Mouse (Mus musculus) right cerebral cortex, postnatal 36 days (tissue): ENCODE data around the gene Fndc3b.

Source experiments
- DNase-seq, 2 experiments: peaks; one replicate each; pipeline ENCODE4 v3.0.0; 2022; ENCODE audit warnings: low spot score in 2 of 2, mixed read lengths in 1 of 2

The Fndc3b gene

DNA sequence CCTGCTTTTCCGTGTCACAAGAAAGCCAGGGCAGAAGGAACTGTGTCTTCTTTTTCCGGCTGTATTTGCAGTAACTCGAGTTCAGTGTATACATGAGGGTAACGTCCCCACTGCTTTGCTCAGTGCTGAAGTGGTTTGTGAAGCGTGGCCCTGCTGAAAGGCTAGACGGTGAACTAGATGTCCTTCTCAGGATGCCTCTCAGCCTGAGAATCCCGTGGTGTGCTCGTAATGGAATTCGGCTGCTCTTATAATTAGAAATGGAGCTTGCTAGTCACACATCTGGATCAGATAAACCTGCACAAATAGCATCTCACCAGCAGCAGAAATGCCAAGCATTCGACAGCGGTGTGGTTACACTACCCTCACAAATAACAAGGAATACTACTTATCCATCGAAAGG lies 40.7 kb downstream of the Fndc3b start:
- DNase-seq = no peak

DNA sequence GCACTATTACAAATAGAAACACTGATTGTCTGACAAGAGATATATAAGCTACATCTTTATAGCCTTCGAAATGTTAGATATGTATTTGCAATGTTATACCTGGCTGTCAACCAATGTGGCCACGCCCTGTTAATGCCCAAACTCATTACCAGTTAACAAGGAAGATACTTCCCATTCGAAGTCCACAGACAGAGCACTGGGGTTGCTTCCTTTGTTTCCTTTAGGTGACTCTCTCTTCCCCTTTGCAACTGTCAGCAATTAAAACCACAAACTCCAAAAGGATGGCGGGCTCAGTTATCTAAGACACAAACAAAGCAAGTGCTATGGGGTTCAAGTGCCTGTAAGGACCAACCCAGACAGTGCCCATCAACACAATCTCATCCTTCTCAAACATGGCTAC lies 43.8 kb downstream of the Fndc3b start:
- DNase-seq = no peak

DNA sequence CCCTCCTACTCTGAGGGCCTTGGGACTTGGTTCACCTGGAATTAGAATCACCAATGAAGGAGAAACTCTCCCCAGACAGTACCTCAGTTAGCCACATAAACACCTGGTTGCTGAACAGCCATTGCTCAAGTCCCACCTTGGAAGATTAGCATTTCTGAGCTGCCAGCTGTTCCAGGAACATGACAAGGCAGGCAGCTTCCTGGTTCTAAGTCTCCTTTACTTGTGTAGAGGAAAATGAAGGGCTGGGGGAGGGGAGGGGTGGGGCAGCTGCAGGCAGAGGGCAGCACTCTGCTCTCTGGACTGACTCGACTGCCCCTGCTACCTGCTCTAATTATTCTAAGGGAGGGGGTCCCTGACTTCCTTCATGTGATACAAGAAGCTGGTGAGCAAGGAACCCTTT lies 45.8 kb downstream of the Fndc3b start:
- no peak for DNase-seq

DNA sequence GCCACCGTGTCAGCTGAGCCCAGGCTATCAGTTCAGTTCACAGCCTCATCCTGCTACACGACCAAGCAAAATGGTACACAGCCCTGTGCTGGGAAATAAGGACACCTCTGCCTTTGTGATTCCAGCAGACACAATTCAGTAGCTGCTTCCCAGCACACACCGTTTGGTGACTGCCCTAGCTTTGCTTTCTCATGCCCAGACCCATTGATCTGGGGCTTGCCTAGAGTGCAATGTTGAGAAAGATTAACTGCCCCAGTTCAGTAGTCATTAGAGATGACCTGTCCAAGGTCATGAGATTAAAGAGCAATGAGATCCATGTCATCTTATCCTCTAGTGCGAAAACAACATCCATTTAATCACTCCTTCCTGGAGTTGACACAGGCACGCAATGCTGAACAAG lies 47.9 kb downstream of the Fndc3b start:
- DNase-seq = no peak

DNA sequence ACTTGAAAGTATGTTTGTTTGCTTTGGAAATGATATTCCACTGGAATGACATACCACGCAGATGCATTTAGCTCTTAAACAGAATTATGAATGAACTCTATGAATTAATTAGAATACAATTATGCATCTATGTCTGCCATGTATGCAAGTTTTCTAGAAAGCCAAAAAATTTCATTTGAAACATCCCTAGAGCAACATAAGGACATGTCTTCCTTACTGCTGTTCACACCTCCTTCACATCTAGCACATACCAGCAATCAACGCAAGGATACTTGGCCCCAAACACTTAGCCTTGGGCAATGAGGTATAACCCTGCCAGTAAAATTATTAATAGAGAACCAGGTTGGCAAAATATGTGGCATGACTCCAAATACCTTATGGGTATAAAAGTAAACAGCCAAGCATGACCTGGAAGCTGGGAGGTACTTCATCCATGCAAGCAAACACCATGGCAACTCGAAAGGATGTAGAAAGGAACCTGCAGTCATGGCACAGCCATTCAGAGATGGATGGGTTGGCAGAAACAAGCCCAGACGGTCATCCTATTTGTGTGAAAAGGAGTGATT lies 52.8 kb downstream of the Fndc3b start:
- no peak for DNase-seq

DNA sequence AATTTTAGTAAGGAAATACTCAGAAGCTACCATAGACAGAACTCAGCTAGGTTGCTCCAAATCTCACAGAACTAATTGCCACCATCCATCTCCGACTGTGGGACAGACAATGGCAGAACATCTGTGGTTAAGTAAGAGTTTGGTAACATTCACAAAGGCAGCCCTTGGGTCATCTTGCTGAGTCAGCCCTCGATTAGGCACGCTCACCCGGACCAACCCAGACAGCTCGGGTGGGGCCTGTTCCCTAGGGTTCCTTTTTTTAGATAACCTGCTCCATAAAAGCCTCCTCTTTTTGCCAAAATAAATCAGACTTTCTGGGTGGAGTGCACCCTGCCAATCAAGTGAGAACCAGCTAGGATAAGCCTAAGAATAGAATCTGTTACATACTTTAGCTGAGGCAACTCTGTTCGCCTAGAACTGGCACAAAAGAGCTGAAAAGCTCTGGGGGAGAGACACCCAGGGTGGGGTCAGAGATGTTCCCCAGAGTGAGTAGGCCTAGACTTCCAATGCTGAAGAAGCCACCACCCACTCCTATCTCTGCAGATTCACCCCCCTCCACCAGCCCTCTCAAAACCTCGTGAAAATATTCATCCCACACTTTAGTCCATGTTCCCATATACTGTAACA lies 54.2 kb downstream of the Fndc3b start:
- peak in 1 of 2 experiments; percentile 15 for DNase-seq

DNA sequence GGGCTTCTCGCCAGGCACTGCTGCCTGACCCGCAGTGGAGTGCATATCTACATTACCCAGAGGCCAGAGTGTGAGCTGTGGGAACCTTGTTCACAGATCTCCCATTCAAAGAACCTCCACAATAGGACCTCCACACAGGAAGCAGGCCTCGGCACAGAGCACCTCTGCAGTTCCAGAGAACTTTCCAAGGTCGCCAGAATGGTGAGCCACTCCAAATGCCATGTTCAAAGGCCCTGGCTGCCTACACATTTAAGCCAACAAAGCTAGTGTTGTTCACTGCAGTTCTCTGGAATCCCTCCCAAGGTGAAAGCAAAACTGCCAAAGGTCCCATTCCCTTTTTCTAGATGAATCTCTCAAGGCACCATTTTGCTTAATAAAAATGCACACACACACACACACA lies 55.4 kb downstream of the Fndc3b start:
- no peak for DNase-seq

DNA sequence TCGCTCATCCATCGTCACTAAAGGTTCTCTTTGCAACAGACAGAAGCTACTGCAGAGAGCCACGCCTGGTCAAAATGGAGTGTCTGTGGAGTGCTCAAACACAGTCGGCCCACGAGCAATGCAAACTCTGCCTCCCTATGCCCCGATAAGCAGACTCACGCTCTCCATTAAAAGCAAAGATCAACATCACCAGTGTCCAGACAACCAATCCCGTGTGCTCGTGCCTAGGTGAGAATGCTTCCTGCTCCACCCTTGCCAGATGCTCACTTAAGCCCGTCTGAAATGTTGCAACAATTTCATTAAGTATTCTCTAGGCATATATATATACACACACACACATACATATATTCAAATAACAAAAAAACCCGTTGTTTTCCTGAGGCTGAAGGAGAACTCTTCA lies 56.1 kb downstream of the Fndc3b start:
- DNase-seq = no peak

DNA sequence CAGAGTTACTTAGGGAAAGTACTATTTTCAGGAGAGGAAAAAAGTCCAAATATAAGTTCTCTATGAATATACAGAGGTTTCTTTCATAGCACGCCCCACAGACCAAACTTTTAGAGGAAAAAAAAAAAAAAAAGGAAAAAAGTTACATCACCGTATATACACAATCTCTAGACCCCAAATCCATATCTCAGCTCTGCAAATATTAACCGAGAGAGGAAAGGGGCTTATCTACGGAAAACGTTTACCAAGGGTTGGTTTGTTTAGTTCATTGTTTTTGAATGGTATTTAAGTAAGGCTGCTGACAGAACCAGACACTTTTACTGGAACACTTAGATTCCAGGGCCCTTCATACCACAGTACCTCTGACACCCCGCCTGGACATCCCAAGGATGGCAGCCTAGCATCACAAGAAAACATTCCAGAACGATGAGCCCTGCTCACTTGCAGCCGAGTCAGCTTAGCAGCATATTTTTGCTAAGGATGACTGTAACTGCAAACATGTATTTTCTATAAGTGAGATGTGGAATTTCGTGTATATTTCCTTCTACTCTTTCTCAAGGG lies 58.6 kb downstream of the Fndc3b start:
- no peak for DNase-seq

DNA sequence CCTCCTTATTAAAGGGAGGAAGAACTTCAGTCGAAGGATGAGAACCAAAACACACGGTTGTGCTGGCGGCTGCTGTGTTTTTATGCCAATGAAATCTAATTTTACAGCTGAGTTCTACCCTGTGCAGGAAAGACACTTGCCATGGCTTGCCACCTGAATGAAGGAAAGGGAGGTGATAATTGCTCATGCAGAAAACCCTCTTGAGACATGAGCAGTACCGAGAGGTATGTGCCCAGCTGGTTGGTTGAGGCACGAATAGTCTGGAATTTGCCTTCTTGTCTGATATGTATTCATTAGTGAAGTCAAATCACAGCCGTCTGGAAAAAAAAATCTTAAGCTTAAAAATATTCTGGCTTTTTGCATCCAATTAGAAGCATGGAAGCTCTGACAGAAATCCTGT lies 59.4 kb downstream of the Fndc3b start:
- no peak for DNase-seq

DNA sequence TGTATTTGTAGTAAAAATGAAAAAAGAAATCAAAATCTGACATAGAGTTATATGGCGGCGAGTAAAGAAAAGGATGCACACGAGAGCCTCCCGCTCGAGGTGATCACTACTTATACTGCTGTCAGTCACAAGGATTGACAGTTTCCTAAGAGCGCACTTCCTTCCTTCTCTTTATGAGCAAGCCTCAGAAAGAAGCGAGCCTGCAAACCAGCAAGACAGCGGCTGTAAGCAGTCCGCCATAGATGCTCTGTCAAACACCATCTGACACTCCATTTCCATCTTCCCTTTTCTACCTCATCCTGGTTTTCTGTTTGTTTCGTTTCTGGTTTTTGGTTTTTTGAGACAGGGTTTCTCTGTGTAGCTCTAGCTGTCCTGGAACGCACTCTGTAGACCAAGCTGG lies 61.0 kb downstream of the Fndc3b start:
- DNase-seq = no peak

DNA sequence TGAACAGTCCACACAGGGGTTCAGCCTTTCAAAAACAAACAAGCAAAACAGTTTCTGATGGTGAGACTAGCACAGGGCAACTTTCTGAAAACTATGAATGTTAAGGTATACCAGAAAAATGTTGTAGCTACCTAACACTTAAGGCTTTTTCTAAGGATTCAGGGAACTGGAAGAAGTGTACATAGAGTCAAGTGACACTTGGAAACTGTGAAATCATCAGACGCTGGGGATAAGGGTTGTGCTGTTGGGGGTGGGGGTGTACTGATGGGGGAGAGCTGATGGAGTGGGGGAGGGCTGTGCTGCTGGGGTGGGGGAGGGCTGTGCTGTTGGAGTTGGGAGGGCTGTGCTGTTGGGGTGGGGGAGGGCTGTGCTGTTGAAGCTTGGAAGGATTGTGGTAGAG lies 61.8 kb downstream of the Fndc3b start:
- DNase-seq = no peak

DNA sequence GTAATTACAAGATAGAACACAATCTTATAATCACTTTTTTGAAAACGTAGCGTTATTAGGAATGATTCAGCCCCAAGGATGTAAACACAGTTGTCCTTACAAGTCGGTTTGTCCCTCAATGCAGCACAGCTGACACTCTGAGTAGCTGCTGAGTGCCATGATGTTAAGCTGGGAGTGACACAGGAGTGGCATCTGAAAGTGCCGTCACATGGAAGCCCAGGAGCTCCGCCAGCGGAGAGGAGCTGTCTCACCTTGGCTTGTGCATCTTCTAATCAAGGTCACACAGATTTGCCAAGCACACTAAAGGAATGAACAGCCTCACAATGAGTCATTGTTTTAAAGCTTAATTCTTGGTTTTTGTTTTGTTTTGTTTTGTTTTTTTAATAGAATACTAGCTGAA lies 68.7 kb downstream of the Fndc3b start:
- no peak for DNase-seq

DNA sequence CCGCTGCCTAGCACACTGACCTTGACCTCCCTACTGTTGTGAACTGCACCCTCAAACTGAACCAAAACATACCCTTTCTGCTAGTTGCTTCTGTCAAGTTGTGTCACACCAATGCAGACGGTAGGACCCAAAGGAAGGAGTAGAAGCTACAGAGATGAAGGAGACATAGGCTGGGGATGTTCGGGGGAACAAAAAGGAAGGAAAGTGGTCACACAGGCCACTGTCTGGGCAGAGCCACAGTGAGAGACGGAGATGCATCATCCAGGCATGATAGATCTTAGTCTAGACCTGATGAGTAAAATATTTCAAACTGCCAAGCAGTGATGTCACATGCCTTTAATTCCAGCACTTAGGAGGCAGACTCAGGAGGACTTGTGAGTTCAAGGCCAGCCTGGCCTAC lies 71.4 kb downstream of the Fndc3b start:
- DNase-seq = no peak

DNA sequence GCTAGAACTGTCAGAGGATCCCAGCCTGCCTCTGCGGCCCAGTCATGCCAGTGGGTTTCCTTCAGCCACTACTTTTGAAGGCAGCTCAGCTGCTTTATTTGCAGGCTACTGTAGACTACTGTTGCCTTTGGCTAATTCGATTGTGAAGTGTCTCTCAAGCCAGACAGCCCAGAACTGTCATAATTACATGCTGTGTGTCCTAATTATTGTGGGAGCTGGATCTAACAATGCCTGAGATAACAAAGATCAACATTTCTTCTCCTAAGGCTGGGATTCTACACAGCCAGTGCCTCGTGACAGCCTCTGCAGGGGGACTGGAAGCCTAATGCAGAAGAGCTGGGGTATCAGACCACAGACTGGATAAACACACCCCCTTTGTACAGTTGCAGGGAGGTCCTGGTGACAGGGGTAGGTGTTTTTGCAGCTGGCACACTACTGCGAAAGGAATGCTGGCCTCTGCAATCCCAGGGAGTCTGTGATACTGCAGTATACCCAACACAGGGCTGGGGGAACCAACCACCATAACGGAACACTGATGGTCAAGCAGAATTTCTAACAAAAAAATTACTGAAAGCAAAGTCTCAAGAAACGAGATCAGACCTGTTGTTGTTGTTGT lies 74.0 kb downstream of the Fndc3b start:
- no peak for DNase-seq

DNA sequence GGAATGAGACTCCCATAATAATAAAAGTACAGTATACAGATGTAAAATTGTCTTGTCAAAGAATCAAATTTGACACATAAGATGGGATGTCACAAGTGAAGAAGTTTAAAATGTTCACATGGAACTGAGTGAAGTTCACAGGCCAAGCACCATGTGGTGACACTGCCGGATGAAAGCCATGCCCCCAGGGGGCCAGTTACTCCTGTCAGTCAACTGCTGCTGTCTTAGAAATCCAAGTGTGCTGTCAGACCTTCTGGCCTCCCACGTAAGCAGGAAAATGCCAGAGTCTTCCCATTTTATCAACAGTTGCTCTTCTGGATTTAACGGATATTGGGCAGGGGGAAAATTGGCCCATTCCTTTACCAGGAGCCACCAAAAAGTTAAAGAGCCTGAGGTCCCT lies 75.3 kb downstream of the Fndc3b start:
- no peak for DNase-seq

DNA sequence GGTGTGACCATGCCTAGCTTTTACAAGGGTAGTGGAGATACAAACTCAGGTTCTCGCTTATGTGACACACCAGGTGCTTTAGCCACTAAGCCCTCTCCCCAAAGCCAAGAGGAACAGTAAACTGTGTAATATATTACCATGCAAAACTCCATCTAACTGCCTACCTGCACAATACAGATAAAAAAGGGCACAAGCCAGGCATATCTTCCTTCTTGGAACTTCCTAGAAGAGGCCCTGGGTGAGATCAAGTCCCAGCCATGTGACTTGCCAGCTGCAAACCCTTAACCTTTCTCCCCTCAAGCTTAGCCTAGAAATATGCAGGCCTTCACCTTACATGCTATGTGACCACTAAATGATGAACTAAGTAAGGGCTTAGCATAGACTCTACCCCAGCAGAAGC lies 78.2 kb downstream of the Fndc3b start:
- DNase-seq = no peak

DNA sequence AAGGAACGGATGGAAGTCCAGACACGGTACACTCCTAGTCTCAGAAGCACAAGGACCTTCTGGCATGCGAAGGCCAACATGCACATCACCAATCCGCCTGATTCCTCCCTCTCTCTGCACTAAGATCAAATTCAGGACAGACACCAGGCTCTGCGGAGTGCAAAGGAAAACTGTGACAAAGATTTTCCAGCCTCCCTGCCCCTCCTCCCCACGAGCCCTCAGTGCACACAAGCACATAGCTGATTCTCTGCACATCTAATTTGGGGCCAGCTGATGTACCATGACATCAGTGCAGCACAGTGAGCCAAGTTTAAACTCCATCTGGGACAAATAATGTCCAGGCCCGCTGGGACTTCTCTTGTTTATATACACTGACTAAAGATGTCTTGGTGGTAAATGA lies 80.0 kb downstream of the Fndc3b start:
- peak in 1 of 2 experiments; percentile 23 for DNase-seq

DNA sequence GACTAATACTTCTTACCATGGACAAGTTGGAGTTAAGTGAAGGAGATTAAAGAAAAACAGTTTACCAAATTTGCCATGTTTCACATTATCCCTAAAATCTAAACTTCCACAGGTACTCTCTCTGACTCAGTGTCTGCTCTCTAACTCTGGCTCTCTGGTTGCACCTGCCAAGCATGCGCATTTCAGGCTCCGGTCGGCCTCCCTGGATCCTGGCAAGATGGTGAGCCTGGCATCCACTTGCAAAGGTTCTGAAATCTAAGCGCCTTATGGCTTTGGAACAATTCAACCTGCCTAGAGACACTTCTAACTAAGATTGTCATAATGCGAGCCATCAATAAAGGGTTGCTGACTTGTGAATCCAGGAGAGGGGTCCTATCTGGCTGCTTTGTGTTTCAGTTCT lies 81.4 kb downstream of the Fndc3b start:
- DNase-seq = no peak

DNA sequence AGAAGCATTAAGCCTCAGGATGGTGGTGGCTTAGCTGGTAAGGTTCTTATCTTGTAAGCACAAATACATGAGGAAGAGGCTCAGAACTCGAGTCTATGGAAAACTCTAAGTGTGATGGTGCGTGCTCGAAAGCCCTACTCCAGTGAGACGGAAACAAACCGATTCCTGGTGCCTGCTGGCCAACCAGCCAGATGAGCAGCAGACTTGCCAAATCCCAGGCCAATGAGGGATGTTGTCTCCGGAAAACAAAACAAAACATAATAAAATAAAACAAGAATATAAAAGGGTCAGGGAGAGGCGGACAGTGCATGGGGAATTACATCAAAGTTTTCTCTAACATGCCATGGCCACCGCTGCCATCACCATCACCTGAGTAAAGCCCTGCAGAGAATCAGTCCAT lies 84.8 kb downstream of the Fndc3b start:
- DNase-seq = no peak

DNA sequence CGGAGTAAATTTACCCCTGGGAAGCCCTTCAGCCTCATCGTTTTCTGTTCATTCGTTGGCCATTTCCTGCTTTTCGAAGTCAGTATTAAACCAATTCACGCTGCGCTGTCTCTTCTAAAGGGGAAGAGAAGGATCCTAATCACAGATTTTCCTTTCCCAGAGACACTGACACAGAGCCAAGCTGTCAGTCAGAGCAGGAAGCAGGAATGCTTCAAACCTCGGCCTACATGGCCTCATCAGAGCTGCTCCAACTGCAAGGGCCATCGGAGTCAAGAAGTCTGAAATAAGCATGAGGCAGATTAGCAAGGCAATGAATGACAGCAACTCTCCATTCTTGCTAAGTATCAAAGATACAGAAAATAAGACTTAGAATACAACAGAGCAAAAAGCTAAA lies 85.5 kb downstream of the Fndc3b start:
- DNase-seq = no peak

DNA sequence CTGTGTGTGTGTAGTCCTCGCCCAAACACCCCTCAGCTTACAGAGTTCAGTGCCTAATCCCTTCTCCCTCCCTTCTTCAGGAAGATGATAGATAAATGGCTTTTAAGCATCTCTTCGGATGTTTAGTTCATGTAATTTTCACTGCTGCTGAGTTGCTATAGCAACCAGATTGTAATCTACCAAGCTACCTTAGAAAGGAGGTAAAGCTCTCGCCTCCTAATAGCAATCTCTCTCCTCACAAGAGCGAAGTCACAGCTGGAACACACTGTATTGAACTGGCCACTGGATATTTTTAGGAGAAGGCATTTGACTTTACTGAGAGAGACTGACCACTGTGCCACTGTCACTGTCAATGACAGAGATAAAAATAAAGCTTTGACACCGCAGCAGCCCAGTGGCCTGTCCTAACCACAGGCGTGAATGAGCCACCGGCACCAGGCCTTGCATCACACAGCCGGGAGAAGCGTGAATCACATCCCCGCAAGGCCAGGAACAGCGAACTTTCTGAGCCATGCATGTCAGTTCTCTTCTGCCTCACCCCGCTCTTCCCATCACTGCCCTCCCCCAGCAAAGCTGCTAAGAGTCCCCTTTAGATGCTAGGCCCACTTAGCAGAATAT lies 86.0 kb downstream of the Fndc3b start:
- DNase-seq = no peak

DNA sequence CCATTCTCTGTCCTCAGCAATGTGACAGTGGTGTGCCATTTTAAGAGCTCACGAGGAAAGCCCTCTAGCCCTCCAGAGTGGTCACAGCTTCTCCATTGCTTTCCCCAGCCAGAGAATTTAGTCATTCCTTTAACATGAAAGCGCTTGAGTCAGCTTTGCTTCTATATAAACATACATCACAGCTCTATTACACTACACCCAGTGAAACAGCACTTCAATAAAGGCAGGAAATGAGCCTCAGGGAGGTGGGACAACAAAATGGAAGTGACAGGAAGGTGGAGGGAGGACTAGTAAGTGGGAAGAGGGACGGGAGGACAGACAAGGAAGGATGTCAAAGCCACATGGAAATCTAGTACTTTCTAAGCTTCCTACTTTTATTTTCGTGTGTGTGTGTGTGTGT lies 88.7 kb downstream of the Fndc3b start:
- DNase-seq = no peak
